Mouse (Mus musculus): Measurements from ENCODE around the gene Spint2. TPM values are rescaled to one million over a fixed set of nuclear protein-coding genes. Genes with fewer than 3 reads are reported as not detected.

Gene Spint2
- polyA plus RNA-seq, 1 experiment from 2014 or later: 265 TPM

DNA sequence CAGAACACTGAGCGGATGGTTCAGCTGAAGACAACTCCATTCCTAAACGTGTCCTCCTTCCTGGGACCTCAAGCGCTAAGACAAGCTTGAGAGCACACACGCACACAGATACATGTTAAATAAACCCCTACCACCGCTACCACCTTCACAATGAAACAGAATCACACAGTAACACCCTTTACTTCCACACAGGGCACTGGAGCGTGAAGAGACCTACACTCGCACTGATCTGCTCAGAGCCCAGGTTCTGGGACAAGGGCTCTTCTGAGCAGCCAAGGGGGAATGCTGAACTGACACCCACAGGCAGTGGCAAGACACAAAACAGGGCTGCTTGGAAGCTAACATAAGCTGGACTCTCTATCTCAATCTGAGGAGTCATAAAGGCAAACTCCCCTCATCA is 16.1 kb downstream of the Spint2 start:
- no peak for TF ChIP-seq CTCF (IDR thresholded peaks at IDR 0.05; ENCODE audit: low read depth)
- 77% methylated on average over 7 of the region's 7 CpGs for WGBS
- ATAC-seq (ENCODE audit: insufficient read depth) (no peak), DNase-seq (no peak)
- no peak overlapping the region for H3K9ac ChIP-seq
- no peaks in the 10 kb centered on the region for H3K36me3 ChIP-seq (ENCODE audit: insufficient read depth)
- H3K27me3 ChIP-seq (ENCODE audit: insufficient read depth, low read length): no peaks in the 10 kb centered on the region
- H3K4me2 ChIP-seq: no peak overlapping the region
- H3K27ac ChIP-seq (ENCODE audit: low read depth): no peak overlapping the region
- no peaks in the 10 kb centered on the region for H3K4me1 ChIP-seq (ENCODE audit: insufficient read depth)
- no peak overlapping the region for H3K4me3 ChIP-seq (ENCODE audit: low read depth, low read length)
- no peaks in the 10 kb centered on the region for H3K9me3 ChIP-seq (ENCODE audit: low read depth, low read length)

DNA sequence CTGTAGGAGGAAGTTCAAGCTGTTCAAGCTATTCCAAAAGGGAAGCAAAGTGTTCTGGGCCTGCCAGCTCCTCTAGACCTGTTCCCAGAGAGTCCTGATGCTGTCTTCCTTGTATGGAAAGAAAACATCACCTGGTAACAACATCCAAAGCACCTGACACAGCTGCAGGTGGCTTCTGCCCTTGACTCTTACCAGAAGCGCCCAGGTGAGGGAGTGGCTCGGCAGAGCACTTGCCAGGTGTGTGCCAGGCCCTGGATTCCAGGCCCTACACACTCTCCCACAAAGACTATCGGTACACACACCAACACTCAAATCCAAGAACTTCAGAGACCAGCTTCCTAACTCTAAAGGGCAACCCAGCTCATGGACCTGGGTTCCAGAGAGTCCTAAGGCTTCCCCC is 17.9 kb downstream of the Spint2 start:
- Histone ChIP-seq H3K4me3 (ENCODE audit: low read depth, low read length) (no peak overlapping the region), H3K9me3 (ENCODE audit: low read depth, low read length) (no peaks in the 10 kb centered on the region), H3K9ac (no peak overlapping the region), H3K27me3 (ENCODE audit: insufficient read depth, low read length) (no peaks in the 10 kb centered on the region), H3K36me3 (ENCODE audit: insufficient read depth) (peaks cover 10% of the 10 kb centered on the region), H3K27ac (ENCODE audit: low read depth) (no peak overlapping the region), H3K4me2 (no peak overlapping the region), H3K4me1 (ENCODE audit: insufficient read depth) (no peaks in the 10 kb centered on the region)
- whole genome bisulfite sequencing: 84% methylated on average over 3 of the region's 3 CpGs
- DNase-seq (no peak), ATAC-seq (ENCODE audit: insufficient read depth) (no peak)
- TF ChIP-seq CTCF (IDR thresholded peaks at IDR 0.05; ENCODE audit: low read depth): no peak

DNA sequence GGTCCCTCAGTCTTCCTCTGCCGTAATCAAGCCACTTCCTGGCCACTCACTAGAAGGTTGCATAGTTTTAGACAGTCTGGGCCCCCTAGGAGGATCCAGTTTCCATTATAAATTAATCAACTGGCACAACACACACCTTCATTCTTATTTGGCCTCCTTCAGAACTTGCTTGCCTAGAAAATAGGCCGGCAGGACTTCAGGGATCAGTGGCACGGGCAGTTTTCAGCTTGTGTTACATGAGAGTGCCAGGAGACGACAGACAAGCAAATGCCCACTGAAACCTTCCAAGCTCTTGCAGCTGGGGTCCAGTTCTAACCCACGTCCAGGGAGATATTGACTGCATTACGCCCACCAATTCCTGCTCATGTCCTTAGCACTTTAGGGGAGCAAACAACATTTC is 19.6 kb downstream of the Spint2 start:
- TF ChIP-seq CTCF (IDR thresholded peaks at IDR 0.05; ENCODE audit: low read depth): no peak
- Histone ChIP-seq H3K27me3 (ENCODE audit: insufficient read depth, low read length) (no peaks in the 10 kb centered on the region), H3K4me2 (no peak overlapping the region), H3K36me3 (ENCODE audit: insufficient read depth) (peaks cover 18% of the 10 kb centered on the region), H3K27ac (ENCODE audit: low read depth) (no peak overlapping the region), H3K4me3 (ENCODE audit: low read depth, low read length) (no peak overlapping the region), H3K4me1 (ENCODE audit: insufficient read depth) (no peaks in the 10 kb centered on the region), H3K9ac (no peak overlapping the region), H3K9me3 (ENCODE audit: low read depth, low read length) (no peaks in the 10 kb centered on the region)
- DNase-seq: no peak
- WGBS: 48% methylated on average over 6 of the region's 6 CpGs
- ATAC-seq (ENCODE audit: insufficient read depth): no peak

DNA sequence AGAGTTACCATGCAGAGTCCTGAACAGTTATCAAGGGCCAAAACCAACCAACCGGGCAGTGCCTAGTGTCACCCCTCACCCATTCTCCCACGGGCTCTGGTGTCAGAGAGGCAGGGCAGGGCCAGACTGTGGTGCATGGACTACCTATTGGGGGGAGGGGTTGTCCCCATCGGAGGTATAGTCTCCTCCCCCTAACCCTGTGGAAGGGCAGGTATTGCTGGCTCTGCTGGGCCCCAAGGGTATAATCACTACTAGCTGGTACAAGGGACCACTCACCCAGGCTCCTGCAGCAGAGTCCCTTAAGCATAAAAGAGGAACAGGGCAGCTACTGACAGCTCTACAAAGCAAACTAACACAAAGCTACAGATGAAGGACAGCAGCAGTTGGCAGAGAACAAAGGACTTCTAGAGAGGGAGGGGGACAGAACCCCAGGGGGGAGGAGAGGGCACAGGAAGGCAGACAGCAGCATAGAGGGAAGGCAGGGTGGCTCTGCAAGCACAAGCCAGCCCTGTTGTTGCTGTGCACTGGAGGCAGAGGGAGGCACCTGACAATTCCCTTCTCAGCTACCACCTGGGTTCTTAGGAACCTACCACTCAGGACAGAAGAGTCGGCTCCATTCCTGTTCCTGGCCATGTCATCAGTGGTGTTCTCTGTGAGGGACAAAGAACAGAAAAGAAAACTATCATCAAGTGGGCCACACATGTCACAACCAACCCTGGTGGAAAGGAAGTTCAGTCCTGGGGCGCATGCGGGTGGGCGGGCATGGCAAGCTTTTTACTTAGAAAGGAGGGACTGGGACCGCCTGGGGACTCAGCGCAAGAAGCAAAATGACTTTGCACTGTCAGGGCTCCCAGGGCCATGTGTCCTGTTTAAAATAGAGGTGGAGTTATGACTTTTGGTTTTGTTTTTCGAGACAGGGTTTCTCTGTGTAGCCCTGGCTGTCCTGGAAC is 21.7 kb downstream of the Spint2 start:
- WGBS: 78% methylated on average over 10 of the region's 10 CpGs
- TF ChIP-seq CTCF (IDR thresholded peaks at IDR 0.05; ENCODE audit: low read depth): no peak
- Histone ChIP-seq H3K27ac (ENCODE audit: low read depth) (no peak overlapping the region), H3K4me1 (ENCODE audit: insufficient read depth) (no peaks in the 10 kb centered on the region), H3K4me3 (ENCODE audit: low read depth, low read length) (no peak overlapping the region), H3K36me3 (ENCODE audit: insufficient read depth) (peaks cover 26% of the 10 kb centered on the region), H3K4me2 (no peak overlapping the region), H3K27me3 (ENCODE audit: insufficient read depth, low read length) (no peaks in the 10 kb centered on the region), H3K9ac (no peak overlapping the region), H3K9me3 (ENCODE audit: low read depth, low read length) (no peaks in the 10 kb centered on the region)
- DNase-seq (no peak), ATAC-seq (ENCODE audit: insufficient read depth) (no peak)

GRCm38 (mm10) chr7:29257368-29257767 is 24.3 kb downstream of the Spint2 start:
- no peak overlapping the region for H3K4me2 ChIP-seq
- peaks cover 26% of the 10 kb centered on the region for H3K36me3 ChIP-seq (ENCODE audit: insufficient read depth)
- H3K27ac ChIP-seq (ENCODE audit: low read depth): no peak overlapping the region; the same call in 1 of the 2 replicates
- H3K4me3 ChIP-seq (ENCODE audit: low read depth, low read length): no peak overlapping the region
- H3K27me3 ChIP-seq (ENCODE audit: insufficient read depth, low read length): no peaks in the 10 kb centered on the region
- no peak for TF ChIP-seq CTCF (IDR thresholded peaks at IDR 0.05; ENCODE audit: low read depth)
- ATAC-seq (ENCODE audit: insufficient read depth) (no peak), DNase-seq (peak; percentile 13)
- H3K9me3 ChIP-seq (ENCODE audit: low read depth, low read length): no peaks in the 10 kb centered on the region
- no peaks in the 10 kb centered on the region for H3K4me1 ChIP-seq (ENCODE audit: insufficient read depth)
- H3K9ac ChIP-seq: no peak overlapping the region
- 93% methylated on average over 1 of the region's 1 CpGs for WGBS

- Histone ChIP-seq H3K9me3 (ENCODE audit: low read depth, low read length) (no peaks in the 10 kb centered on the region), H3K4me3 (ENCODE audit: low read depth, low read length) (no peak overlapping the region), H3K4me1 (ENCODE audit: insufficient read depth) (no peaks in the 10 kb centered on the region), H3K27me3 (ENCODE audit: insufficient read depth, low read length) (no peaks in the 10 kb centered on the region), H3K36me3 (ENCODE audit: insufficient read depth) (peaks cover 26% of the 10 kb centered on the region), H3K9ac (no peak overlapping the region), H3K27ac (ENCODE audit: low read depth) (no peak overlapping the region), H3K4me2 (no peak overlapping the region)
- WGBS: 77% methylated on average over 4 of the region's 4 CpGs
- ATAC-seq (ENCODE audit: insufficient read depth): no peak
- no peak for TF ChIP-seq CTCF (IDR thresholded peaks at IDR 0.05; ENCODE audit: low read depth)
- no peak for DNase-seq
These were observed 25.8 kb downstream of the Spint2 start for GRCm38 (mm10) chr7:29255875-29256274.

- 0 out of 2 replicates have a peak overlapping the region, but pooled peaks have one; percentile 4 for H3K27ac ChIP-seq (ENCODE audit: low read depth)
- no peaks in the 10 kb centered on the region for H3K27me3 ChIP-seq (ENCODE audit: insufficient read depth, low read length)
- TF ChIP-seq CTCF (IDR thresholded peaks at IDR 0.05; ENCODE audit: low read depth): no peak
- H3K4me2 ChIP-seq: no peak overlapping the region
- no peak overlapping the region for H3K4me3 ChIP-seq (ENCODE audit: low read depth, low read length)
- WGBS: 34% methylated on average over 5 of the region's 5 CpGs
- H3K36me3 ChIP-seq (ENCODE audit: insufficient read depth): 0 out of 2 replicates have a peak, but pooled peaks cover 16% of the 10 kb centered on the region
- no peaks in the 10 kb centered on the region for H3K9me3 ChIP-seq (ENCODE audit: low read depth, low read length)
- H3K4me1 ChIP-seq (ENCODE audit: insufficient read depth): no peaks in the 10 kb centered on the region
- DNase-seq (peak; percentile 23), ATAC-seq (ENCODE audit: insufficient read depth) (no peak)
- H3K9ac ChIP-seq: no peak overlapping the region
These were observed 27.9 kb downstream of the Spint2 start for GRCm38 (mm10) chr7:29253842-29254241.
